Mouse (Mus musculus) CH12.LX (cell line): ENCODE measurements around the gene Itprip. TPM values are rescaled to one million over a fixed set of nuclear protein-coding genes. Genes with fewer than 3 reads are reported as not detected.

Source experiments
- DNase-seq: peaks from one replicate; pipeline ENCODE4 v3.0.0-alpha.2; 2013; ENCODE audit errors: extremely low read depth
- H3K27ac ChIP-seq: 2 replicates; pipeline ENCODE4 v1.5.1; 2012; ENCODE audit warnings: low read depth, mild to moderate bottlenecking, control low read depth, moderate library complexity; ENCODE audit not compliant: insufficient read depth
- H3K27me3 ChIP-seq: replicated peaks from 2 replicates; pipeline ENCODE3; 2012; ENCODE audit warnings: inconsistent platforms
- H3K36me3 ChIP-seq, 2 experiments: replicated peaks in 1 of 2; 2 replicates each; pipeline versions ENCODE3 to v1.6.1; 2012; ENCODE audit warnings: inconsistent platforms in 1 of 2, low read length in 1 of 2, mild to moderate bottlenecking in 1 of 2, mixed read lengths in 1 of 2, moderate library complexity in 1 of 2; ENCODE audit not compliant: control insufficient read depth in 1 of 2, insufficient read depth in 1 of 2
- H3K4me1 ChIP-seq, 2 experiments: 2 replicates each; pipeline ENCODE4 v1.6.1; 2012; ENCODE audit warnings: inconsistent platforms in 1 of 2, moderate library complexity in 1 of 2; ENCODE audit not compliant: insufficient read depth in 2 of 2, control insufficient read depth in 1 of 2
- H3K4me2 ChIP-seq: 2 replicates; pipeline ENCODE4 v1.6.1; 2012; ENCODE audit warnings: low read depth, mild to moderate bottlenecking, control low read depth; ENCODE audit not compliant: poor library complexity, insufficient read depth, severe bottlenecking
- H3K4me3 ChIP-seq, 3 experiments: fragments of 150-350 bp in 1 of 3; sonication (generic) in 1 of 3; replicated peaks in 1 of 3; 2 replicates each; pipeline versions ENCODE3 to v1.5.1; 2011 to 2012; ENCODE audit warnings: low read depth in 2 of 3, low read length in 2 of 3, mild to moderate bottlenecking in 2 of 3, moderate library complexity in 2 of 3, control low read depth in 1 of 3, improper control_type of control experiment in 1 of 3, inconsistent platforms in 1 of 3, mixed read lengths in 1 of 3; ENCODE audit not compliant: poor library complexity in 1 of 3
- H3K79me2 ChIP-seq: replicated peaks from 2 replicates; pipeline ENCODE4 v1.6.1; 2012; ENCODE audit warnings: mild to moderate bottlenecking, moderate library complexity; ENCODE audit not compliant: control insufficient read depth, poor library complexity, insufficient read depth, severe bottlenecking; ENCODE audit errors: extremely low read depth
- H3K9ac ChIP-seq: 2 replicates; pipeline ENCODE4 v1.6.1; 2012; ENCODE audit warnings: low read depth, mild to moderate bottlenecking, control low read depth, moderate library complexity; ENCODE audit not compliant: insufficient read depth
- H3K9me3 ChIP-seq: replicated peaks from 2 replicates; pipeline ENCODE3; 2012; ENCODE audit warnings: low read length, inconsistent platforms, mixed read lengths
- CHD1 ChIP-seq: IDR thresholded peaks from 2 replicates; pipeline ENCODE4 v1.6.1; 2012; ENCODE audit warnings: low read depth, low read length, improper control_type of control experiment, inconsistent platforms
- CHD2 ChIP-seq: IDR thresholded peaks from 2 replicates; pipeline ENCODE4 v1.6.1; 2011; ENCODE audit warnings: low read length, improper control_type of control experiment
- IRF4 ChIP-seq: IDR thresholded peaks from 2 replicates; pipeline ENCODE4 v1.6.1; 2014; ENCODE audit warnings: low read depth, mild to moderate bottlenecking, inconsistent platforms, low read length, improper control_type of control experiment
- JUN ChIP-seq: IDR thresholded peaks from 2 replicates; pipeline ENCODE4 v1.6.1; 2011; ENCODE audit warnings: low read depth, mild to moderate bottlenecking, low read length, improper control_type of control experiment, moderate library complexity; ENCODE audit not compliant: insufficient read depth
- JUND ChIP-seq: conservative IDR thresholded peaks from 2 replicates; pipeline ENCODE4 v1.6.1; 2011; ENCODE audit warnings: low read depth, low read length, improper control_type of control experiment
- KAT2A ChIP-seq: IDR thresholded peaks from 2 replicates; pipeline ENCODE4 v1.6.1; 2012; ENCODE audit warnings: low read length, improper control_type of control experiment, inconsistent platforms; ENCODE audit not compliant: insufficient replicate concordance
- MAX ChIP-seq: IDR thresholded peaks from 2 replicates; pipeline ENCODE4 v1.6.1; 2011; ENCODE audit warnings: low read length, improper control_type of control experiment
- MXI1 ChIP-seq: IDR thresholded peaks from 2 replicates; pipeline ENCODE4 v1.6.1; 2011; ENCODE audit warnings: mild to moderate bottlenecking, low read depth, low read length, improper control_type of control experiment
- MYC ChIP-seq: IDR thresholded peaks from 2 replicates; pipeline ENCODE4 v1.6.1; 2011; ENCODE audit warnings: low read depth, mild to moderate bottlenecking, improper control_type of control experiment, low read length
- NELFE ChIP-seq: IDR thresholded peaks from 2 replicates; pipeline ENCODE4 v1.6.1; 2011; ENCODE audit warnings: low read depth, low read length, improper control_type of control experiment
- NRF1 ChIP-seq: IDR thresholded peaks from 2 replicates; pipeline ENCODE4 v1.6.1; 2014; ENCODE audit warnings: low read depth, mild to moderate bottlenecking, inconsistent platforms, low read length, improper control_type of control experiment, moderate library complexity
- PAX5 ChIP-seq: IDR thresholded peaks from 2 replicates; pipeline ENCODE4 v1.6.1; 2012; ENCODE audit warnings: low read length, inconsistent platforms, mixed read lengths
- POLR2AphosphoS2 ChIP-seq: IDR thresholded peaks from 2 replicates; pipeline ENCODE4 v1.6.1; 2011; ENCODE audit warnings: low read depth, low read length, improper control_type of control experiment
- RAD21 ChIP-seq: IDR thresholded peaks from 2 replicates; pipeline ENCODE4 v1.6.1; 2011; ENCODE audit warnings: low read depth, mild to moderate bottlenecking, low read length, improper control_type of control experiment, moderate library complexity
- RCOR1 ChIP-seq: conservative IDR thresholded peaks from 2 replicates; pipeline ENCODE4 v1.6.1; 2012; ENCODE audit warnings: low read depth, mild to moderate bottlenecking, inconsistent platforms, low read length, improper control_type of control experiment
- SMC3 ChIP-seq: IDR thresholded peaks from 2 replicates; pipeline ENCODE4 v1.6.1; 2011; ENCODE audit warnings: low read depth, low read length, improper control_type of control experiment
- UBTF ChIP-seq: IDR thresholded peaks from 2 replicates; pipeline ENCODE4 v1.6.1; 2012; ENCODE audit warnings: low read depth, mild to moderate bottlenecking, inconsistent platforms, low read length, improper control_type of control experiment, moderate library complexity
- USF1 ChIP-seq: IDR thresholded peaks from 2 replicates; pipeline ENCODE4 v1.6.1; 2014; ENCODE audit warnings: low read depth, mild to moderate bottlenecking, inconsistent platforms, low read length, improper control_type of control experiment
- ZNF384 ChIP-seq: IDR thresholded peaks from 2 replicates; pipeline ENCODE4 v1.6.1; 2012; ENCODE audit warnings: low read depth, low read length, improper control_type of control experiment, inconsistent platforms
- dilution Hi-C: fragments of 300-500 bp; cut with MboI; formaldehyde crosslinking; loops from 2 replicates; pipeline ENCODE4 v1.14.3; 2020; ENCODE audit warnings: low sequenced_read_pairs; ENCODE audit not compliant: extremely low pct_unique_long_range_greater_than_20kb, extremely low pct_ligation_motif_present
- in situ Hi-C: fragments of 300-500 bp; cut with MboI; formaldehyde crosslinking; loops from 3 replicates; pipeline ENCODE4 v1.14.3; 2019; ENCODE audit warnings: low sequenced_read_pairs, low pct_ligation_motif_present, low pct_unique_long_range_greater_than_20kb, mixed read lengths
- polyA plus RNA-seq: library from polyadenylated mRNA; unstranded; fragments of >175 nt; gene quantifications from 2 replicates; pipeline ENCODE4 v1.2.1, GENCODE M21; 2012; ENCODE audit warnings: low read depth; ENCODE audit not compliant: insufficient read length
- total RNA-seq, 2 experiments: library from RNA; depleted of rRNA; stranded (reverse); fragments of 300-350 nt in 1 of 2; fragments of >200 nt in 1 of 2; gene quantifications; 2 replicates each; pipeline ENCODE4 v1.2.3; 2012 to 2014

Itprip gene
- total and polyA plus RNA-seq, 3 experiments = 9.5 to 10.9 (median 9.9) TPM

DNA sequence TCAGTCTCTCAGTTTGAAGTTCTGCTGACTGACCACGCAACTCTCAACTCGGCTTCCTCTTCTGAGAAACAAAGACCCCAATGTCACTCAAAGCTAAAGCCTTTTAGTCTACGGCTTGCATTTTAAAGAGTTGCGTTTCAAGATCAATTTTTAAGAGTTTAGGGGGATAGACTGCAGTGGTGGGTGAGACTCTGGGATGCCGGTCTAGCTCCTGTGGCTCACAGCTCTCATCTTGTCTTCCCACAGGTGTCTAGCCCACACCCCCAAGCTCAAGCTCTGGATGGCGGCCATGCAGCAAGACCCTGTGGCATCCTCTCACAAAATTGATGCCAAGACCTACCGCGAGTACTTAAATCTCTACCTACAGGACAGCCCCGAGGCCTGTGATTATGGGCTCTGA lies 55.0 kb downstream of the Itprip start:
- Histone ChIP-seq H3K79me2 (no peaks in the 10 kb centered on the region), H3K9me3 (no peaks in the 10 kb centered on the region), H3K9ac (no peak overlapping the region), H3K4me1 (peaks cover 8 to 31% of the 10 kb centered on the region in 2 experiments), H3K27me3 (peaks cover 1% of the 10 kb centered on the region), H3K4me2 (no peak overlapping the region), H3K4me3 (no peak overlapping the region), H3K36me3 (peaks cover 29 to 40% of the 10 kb centered on the region in 2 experiments), H3K27ac (no peak overlapping the region)
- dilution Hi-C loops = no loop called here
- in situ Hi-C loops = loop anchor here (25.0 kb wide), 1 partner anchor 502 kb away; no protein-coding TSS in a partner anchor
- no peak for DNase-seq
- no peak for TF ChIP-seq MXI1
- no peak for TF ChIP-seq KAT2A
- no peak for TF ChIP-seq PAX5
- TF ChIP-seq POLR2AphosphoS2 = no peak

DNA sequence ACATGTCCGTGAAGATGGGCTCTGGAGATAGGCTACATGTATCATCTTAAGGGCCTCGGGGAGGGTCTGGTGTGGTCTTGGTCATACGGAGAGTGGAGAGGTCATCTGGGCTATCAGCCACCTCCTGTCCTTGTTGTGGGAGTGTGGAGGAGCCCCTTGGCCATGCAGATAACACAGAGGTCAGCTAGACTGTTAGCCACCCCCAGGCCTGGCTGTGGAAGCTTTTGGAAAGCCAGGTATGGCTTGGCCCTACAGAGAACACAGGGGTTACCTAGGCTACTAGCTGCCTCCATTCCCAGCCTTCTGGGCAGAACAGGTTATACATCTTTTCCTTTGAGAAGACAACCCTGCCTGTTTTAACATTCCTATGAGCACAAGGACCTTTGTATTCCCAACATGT lies 56.5 kb downstream of the Itprip start:
- dilution Hi-C loops (no loop called here), in situ Hi-C loops (loop anchor here (25.0 kb wide), 1 partner anchor 500 kb away; no protein-coding TSS in a partner anchor)
- Histone ChIP-seq H3K9ac (no peak overlapping the region), H3K36me3 (peaks cover 33 to 55% of the 10 kb centered on the region in 2 experiments), H3K4me3 (no peak overlapping the region), H3K4me1 (peaks cover 20 to 46% of the 10 kb centered on the region in 2 experiments), H3K4me2 (no peak overlapping the region), H3K79me2 (no peaks in the 10 kb centered on the region), H3K27me3 (peaks cover 1% of the 10 kb centered on the region), H3K27ac (no peak overlapping the region), H3K9me3 (no peaks in the 10 kb centered on the region)
- TF ChIP-seq JUN (no peak), KAT2A (no peak), ZNF384 (no peak), CHD1 (no peak), PAX5 (no peak), JUND (no peak), RAD21 (no peak), IRF4 (no peak), NRF1 (no peak), RCOR1 (no peak), MYC (no peak), CHD2 (no peak), MAX (no peak), USF1 (no peak), NELFE (no peak), SMC3 (no peak), UBTF (no peak)
- no peak for DNase-seq
